Mouse (Mus musculus): ENCODE data around the gene Mrgprd. TPM values are rescaled to one million over a fixed set of nuclear protein-coding genes. Genes with fewer than 3 reads are reported as not detected.

Gene Mrgprd
- total RNA-seq (2015) (not detected in 2 replicates), total RNA-seq (2017) (not detected in 2 replicates)

- no peak for ATAC-seq (ENCODE audit: poor library complexity, severe bottlenecking)
Measured at GRCm38 (mm10) chr7:145314785-145315411, at the start of gene Mrgprd. Mrgprd (plus strand) TSS chr7:145314835.

DNA sequence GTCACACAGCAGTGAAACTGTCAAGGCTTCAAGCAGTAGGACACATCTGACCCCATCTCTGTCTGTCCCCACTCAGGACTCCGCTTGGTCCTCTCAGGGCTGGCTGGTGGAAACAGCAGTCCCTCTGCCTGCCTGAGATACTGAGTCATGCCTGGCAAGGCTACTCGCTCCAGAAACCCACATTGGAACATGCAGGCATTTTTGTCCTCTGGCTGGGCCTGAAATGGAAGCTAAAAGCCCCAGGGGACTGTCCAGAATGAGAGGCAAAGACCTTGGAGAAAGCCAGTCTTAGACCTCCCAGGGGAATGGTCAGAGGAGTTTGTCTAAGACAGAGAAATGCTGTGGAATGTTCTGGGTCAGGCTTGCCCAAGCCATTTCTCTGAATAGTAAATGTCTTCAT, 48.6 kb upstream of the Mrgprd start:
- no peak for ATAC-seq (ENCODE audit: poor library complexity, severe bottlenecking)

DNA sequence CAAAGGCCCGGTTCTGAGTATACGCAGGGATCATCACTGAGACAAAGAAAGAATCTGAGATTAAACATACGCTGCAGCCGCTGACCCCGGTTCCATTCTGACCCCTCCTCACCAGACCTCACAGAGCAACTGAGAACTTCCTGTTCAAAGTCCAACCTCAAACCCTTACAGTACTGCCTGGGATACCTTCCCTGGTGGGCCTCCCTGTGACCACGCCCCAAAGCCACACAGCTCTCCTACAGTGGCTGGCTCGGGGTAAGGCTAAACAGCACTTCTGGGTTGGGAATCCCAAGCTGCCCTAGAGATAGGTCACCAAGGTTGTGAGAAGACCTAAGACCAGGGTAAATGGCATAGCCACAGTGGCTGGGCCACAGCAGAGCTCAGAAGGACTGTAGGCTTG, 45.7 kb upstream of the Mrgprd start:
- ATAC-seq (ENCODE audit: poor library complexity, severe bottlenecking) = no peak

DNA sequence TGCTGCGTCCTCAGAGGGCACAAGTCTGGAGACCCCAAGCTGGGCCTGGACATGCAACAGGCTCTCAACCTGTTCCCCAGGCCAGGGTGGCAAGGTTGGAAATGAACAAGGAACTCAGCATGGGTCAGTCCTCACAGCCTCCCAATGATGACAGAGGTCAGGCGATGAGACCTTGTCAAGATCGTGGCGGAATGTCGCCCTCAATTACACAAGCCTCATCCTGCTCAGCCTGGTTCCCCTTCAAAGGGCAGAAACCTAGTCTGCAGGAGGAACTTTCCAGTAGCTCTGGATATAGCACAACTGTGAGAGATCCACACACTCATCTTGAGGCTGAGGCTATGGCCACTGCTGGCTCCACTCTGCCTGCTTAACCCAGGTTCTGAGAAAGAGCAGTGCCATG, 43.7 kb upstream of the Mrgprd start:
- ATAC-seq (ENCODE audit: poor library complexity, severe bottlenecking) = peak; percentile 65

GRCm38 (mm10) chr7:145275488-145275887, 39.1 kb upstream of the Mrgprd start:
- ATAC-seq (ENCODE audit: poor library complexity, severe bottlenecking) = no peak

DNA sequence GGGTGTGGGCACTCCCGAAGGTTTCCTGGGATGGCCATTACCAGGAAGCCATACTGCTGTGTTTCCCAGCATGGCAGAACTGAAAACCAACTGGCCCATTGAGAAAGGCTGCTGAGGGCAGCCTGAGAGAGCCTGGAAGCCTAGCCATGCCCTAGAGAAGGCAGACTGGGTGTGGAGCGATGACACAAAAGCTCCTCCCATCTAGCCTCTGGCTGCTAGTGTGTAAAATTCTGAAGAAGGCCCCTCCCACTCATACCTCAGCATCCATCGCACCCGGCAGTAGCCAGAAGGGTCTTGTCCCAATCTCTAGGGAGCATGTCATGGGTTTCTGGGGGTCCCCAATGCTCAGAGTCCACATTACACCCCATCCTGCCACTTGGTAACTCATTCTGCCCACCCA, 33.2 kb upstream of the Mrgprd start:
- no peak for ATAC-seq (ENCODE audit: poor library complexity, severe bottlenecking)

DNA sequence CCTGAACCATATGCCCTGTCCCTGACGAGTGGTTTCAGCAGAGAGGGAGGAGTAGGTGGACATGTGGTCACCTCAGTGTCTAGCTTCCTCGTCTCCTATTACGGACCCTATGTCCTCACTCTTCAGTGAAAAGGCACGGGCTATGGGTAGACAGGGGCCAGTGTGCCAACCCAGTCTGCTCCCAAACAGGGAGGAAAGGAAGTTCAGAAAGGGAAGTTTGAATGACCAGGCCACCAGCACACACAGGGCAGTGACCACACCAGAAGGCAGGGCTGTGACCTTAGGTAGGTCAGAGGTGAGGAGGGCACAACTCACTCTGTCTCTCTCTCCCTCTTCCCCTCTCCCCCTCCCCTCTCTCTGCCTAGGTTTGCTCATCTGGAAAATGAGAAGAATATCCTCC, 31.6 kb upstream of the Mrgprd start:
- ATAC-seq (ENCODE audit: poor library complexity, severe bottlenecking) = peak; percentile 67

DNA sequence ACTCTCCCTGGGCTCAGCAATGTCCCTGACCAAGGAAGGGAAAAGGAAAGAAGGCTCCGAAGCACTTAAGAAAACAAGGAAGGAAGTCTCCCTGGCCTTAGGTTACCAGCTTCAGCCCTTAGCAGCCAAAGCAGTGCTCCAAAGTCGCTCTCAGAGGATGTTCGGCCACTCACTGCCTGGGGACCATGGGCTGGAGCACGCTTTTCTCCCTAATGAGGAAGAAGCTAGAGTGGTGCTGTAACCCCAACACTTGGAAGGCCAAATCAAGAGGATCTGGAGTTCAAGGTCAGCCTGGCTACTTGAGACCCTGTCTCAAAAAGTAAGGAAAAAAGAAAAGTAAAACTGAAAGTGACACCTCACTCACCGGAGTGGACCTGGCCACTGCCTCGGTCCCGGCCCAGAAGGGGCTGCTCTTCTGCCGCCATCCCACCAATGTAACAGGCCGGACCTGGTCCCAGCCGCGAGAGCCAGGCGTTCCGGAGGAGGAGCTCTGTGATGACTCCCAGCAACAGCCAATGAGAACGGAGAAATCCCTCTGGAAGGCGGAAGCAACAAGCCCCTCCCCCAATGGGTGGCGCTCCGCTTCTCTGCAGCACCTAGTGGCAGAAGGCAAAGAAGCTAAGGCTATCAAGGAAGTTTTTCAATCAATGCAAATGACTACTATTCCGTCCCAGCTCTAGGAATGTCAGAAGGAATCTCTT, 31.0 kb upstream of the Mrgprd start, which contains the start of gene Tpcn2:
Gene Tpcn2 (minus strand): TSS at position 525 of the 701 bp plus-strand sequence.
- peak; percentile 89 for ATAC-seq (ENCODE audit: poor library complexity, severe bottlenecking)

DNA sequence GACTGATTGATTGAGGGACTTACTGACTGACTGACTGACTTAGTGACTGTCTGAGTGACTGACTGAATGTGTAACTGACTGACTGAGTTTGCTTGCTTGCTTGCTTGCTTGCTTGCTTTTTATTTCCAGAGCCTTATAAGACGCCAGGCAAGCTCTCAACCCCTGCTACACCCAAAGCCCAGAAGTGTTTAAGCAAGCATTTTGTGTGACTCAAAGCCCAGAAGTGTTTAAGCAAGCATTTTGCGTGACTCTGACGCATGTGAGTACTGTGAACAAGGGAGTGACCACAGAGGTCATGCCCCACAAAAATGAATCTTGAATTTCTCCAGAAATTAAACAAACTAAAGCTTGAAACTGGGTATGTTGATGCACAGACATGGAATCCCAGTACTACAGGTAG, 30.3 kb upstream of the Mrgprd start:
- no peak for ATAC-seq (ENCODE audit: poor library complexity, severe bottlenecking)

DNA sequence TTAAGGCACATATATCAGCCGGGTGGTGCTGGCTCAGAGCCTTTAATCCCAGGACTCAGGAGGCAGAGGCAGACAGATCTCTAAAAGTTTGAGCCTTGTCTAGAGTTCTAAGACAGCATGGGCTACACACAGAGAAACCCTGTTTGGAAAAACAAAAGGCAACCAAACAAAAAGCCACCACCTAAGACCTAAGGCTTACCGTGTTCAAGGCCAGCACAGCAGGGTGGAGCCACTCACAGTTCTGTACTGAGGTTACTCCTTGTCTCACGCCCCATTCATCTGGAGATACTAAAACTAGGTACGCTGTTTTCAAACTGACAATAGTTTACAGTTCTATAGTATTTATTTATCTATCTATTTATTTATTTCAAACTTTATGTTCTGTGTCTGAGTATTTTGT, 29.2 kb upstream of the Mrgprd start:
- no peak for ATAC-seq (ENCODE audit: poor library complexity, severe bottlenecking)

- ATAC-seq (ENCODE audit: poor library complexity, severe bottlenecking) = no peak
Measured at GRCm38 (mm10) chr7:145287410-145287809, 27.2 kb upstream of the Mrgprd start.

DNA sequence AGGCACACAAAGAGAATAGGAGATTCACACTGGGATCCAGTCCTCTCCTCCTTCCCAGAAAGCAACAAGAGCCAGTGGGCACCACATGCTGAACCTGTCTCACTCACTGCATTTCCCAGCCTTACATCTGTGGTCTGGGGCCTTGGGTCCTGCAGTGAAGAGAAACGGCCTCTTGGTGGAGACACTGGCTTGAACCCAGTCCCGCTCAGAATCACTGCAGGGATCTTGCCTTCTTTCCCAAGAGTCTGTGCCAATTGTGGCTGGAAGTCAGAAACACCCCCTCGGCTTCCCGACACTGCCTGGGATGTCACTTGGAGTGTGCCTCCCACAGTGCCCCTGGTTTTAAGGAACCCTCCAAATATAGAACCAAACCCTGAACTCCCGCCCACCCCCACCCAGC, 25.3 kb upstream of the Mrgprd start:
- ATAC-seq (ENCODE audit: poor library complexity, severe bottlenecking) = no peak

GRCm38 (mm10) chr7:145291847-145292246, 22.8 kb upstream of the Mrgprd start:
- ATAC-seq (ENCODE audit: poor library complexity, severe bottlenecking) = no peak

DNA sequence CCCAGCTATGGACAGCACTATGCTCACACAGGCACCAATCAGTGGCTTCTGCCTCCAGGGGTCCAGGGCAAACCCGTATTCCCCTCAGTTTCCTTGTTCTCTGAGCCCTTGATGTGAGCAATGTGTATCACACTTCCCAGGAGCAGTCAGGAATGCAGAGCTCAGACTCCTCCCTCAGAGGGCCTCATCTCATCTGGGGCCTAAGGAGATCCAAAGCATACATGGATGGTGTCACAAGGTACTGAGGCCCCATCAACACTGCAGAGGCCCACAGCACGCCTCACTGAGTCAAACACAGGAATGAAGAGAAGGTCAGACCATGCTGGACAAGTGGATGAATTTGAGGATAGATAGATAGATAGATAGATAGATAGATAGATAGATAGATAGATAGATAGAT, 21.9 kb upstream of the Mrgprd start:
- ATAC-seq (ENCODE audit: poor library complexity, severe bottlenecking) = no peak

DNA sequence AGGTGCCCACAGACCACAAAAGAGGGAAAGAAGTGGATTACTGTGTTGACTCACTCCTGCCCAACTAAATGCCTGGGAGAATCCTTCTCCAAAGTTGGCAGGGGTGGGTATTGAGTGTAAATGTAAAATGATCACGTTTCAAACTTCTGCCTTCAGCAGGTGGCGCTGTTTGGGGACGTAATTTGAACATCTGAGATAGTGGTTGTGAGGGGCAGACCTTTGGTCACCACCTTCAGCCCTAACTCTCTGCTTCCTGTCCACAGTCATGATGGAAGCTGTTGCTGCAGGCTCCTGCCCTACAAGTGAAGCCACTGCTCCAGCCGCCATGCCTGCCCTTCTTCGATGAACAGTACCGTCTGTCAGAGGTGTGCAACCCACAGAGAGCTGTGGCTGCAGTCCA, 20.8 kb upstream of the Mrgprd start:
- ATAC-seq (ENCODE audit: poor library complexity, severe bottlenecking) = no peak

DNA sequence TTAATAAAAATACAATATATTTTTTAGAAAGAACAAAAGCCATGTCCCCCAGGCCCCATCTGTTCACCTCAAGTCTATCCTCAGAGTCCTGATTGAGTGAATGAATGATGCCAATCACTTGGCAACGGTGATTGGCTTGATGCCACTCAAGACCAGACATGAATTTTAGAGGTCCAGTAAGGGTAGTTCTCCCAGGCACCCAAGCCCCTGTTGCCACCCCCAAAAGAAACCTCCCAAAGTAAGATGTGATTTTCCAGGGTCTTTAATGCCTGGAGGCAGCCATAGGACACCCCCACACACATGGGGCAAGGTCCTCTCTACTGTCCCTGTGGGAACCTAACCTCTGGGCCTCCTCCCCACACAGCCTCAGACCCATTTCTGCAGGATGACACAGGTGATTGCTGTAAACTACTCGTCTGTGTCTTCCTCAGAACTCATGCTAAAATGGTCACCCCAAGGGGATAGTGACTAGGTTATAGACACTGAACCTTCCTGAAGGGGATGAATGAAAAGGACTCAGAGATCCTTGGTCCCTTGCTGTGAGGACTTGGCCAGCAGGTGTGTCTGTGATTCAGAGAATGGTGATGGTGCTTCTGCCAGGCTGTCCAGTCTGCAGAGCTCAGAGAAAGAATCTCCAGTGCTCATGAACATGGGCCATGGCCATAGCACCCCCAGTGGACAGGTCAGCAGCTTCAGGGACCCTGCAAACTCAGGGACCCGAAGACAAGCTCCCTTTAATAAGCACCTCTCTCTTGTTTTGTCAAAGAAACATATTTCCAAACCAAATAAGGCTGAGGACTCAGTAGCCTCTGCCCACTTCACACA, 15.8 kb upstream of the Mrgprd start:
- no peak for ATAC-seq (ENCODE audit: poor library complexity, severe bottlenecking)

- ATAC-seq (ENCODE audit: poor library complexity, severe bottlenecking) = no peak
Measured at GRCm38 (mm10) chr7:145299562-145300320, 14.9 kb upstream of the Mrgprd start.

DNA sequence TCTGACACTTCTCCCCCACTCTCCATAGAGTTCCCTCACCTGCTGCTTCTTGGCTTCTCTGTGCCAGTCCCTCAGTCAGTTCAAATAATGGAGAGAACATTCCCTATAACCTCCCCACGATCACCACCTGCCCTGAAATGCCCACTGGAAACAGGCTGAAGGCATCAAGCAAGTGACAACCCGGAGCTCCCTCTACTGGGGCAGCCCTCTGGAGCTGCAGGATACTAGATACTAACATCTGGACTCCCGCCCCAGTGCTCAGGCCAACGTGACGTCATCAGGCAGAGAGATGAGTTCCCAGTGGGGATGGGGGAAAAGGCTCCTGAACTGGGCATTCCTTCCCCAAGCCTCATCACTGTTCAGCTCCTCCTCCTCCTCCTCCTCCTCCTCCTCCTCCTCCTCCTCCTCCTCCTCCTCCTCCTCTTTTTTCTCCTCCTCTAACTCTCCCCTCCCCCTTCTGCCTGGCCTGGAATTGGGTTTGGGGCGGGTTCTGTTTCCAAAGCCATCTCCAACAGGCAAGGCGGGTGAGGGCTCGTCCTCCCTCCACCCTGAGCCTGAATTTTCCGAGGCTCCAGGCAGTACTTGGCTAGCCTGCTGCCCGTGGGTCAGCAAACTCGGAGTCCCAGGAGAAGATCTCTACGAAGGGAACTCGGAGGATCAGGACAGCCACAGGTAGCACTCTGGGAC, 14.2 kb upstream of the Mrgprd start, which contains the start of gene Mrgprf:
Gene Mrgprf (plus strand): TSS at position 508 of the 687 bp plus-strand sequence.
- no peak for ATAC-seq (ENCODE audit: poor library complexity, severe bottlenecking)

DNA sequence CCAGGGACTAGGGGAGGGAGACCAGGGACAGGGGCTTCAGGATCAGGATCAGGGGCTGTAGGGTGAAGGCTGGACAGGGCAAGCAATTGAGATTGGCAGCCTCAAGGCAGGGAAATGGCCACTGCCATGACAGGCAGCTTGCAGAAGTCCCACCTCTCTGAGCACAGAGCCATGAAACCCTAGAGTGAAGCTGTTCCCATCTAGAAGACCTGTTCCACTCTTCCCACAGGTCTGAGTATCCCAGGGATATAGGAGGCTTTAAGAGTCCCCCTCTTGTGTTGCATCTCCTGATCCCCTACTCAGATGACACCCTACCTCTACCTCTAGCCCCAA, 13.7 kb upstream of the Mrgprd start:
- ATAC-seq (ENCODE audit: poor library complexity, severe bottlenecking) = no peak

- no peak for ATAC-seq (ENCODE audit: poor library complexity, severe bottlenecking)
Measured at GRCm38 (mm10) chr7:145301341-145302005, 13.2 kb upstream of the Mrgprd start.
